Mouse (Mus musculus) embryonic facial prominence, embryonic 14.5 days (tissue): ENCODE data around the gene Kmt5b. TPM values are rescaled to one million over a fixed set of nuclear protein-coding genes. Genes with fewer than 3 reads are reported as not detected.

Experiments
- ATAC-seq: fragments of 200-750 bp; cut with Nextera tagmentation; 2 replicates; pipeline ENCODE4 v1.8.0; 2017; ENCODE audit warnings: low read depth, moderate number of reproducible peaks, moderate TSS enrichment
- DNase-seq: peaks from one replicate; pipeline ENCODE4 v3.0.0-alpha.2; 2015; ENCODE audit warnings: low spot score
- H3K27ac ChIP-seq: fragments of 300-500 bp; sonication (generic); replicated peaks from 2 replicates; pipeline ENCODE4 v1.5.1; 2014; ENCODE audit warnings: low read depth, mild to moderate bottlenecking, low read length, moderate library complexity
- H3K27me3 ChIP-seq: fragments of 300-500 bp; sonication (generic); replicated peaks from 2 replicates; pipeline ENCODE4 v1.6.1; 2014; ENCODE audit warnings: low read length; ENCODE audit not compliant: control insufficient read depth, insufficient read depth
- H3K36me3 ChIP-seq: fragments of 300-500 bp; sonication (generic); 2 replicates; pipeline ENCODE4 v1.6.1; 2014; ENCODE audit warnings: low read length, mixed read lengths; ENCODE audit not compliant: control insufficient read depth, insufficient read depth
- H3K4me1 ChIP-seq: fragments of 300-500 bp; sonication (generic); 2 replicates; pipeline ENCODE4 v1.6.1; 2014; ENCODE audit warnings: antibody characterized with exemption, low read length; ENCODE audit not compliant: control insufficient read depth, insufficient read depth
- H3K4me2 ChIP-seq: fragments of 300-500 bp; sonication (generic); 2 replicates; pipeline ENCODE4 v1.6.1; 2014; ENCODE audit warnings: low read depth, mild to moderate bottlenecking, low read length, moderate library complexity, mixed read lengths
- H3K4me3 ChIP-seq: fragments of 300-500 bp; sonication (generic); 2 replicates; pipeline ENCODE4 v1.5.1; 2014; ENCODE audit warnings: low read depth, mild to moderate bottlenecking, low read length
- H3K9ac ChIP-seq: fragments of 300-500 bp; sonication (generic); 2 replicates; pipeline ENCODE4 v1.6.1; 2014; ENCODE audit warnings: low read depth, mild to moderate bottlenecking, low read length, moderate library complexity, mixed read lengths
- H3K9me3 ChIP-seq: fragments of 300-500 bp; sonication (generic); 2 replicates; pipeline ENCODE4 v1.6.1; 2016; ENCODE audit warnings: low read length; ENCODE audit not compliant: control insufficient read depth
- WGBS: fragments of 180-500 bp; shearing (Covaris S2); extraction: QIAGEN DNeasy Blood & Tissue Kit; methylation state at CpG from one replicate; pipeline ENCODE4 v1.1.7; 2014; 5-methylcytosine and 5-hydroxymethylcytosine counted together
- polyA plus RNA-seq: library from polyadenylated mRNA; unstranded; fragments of >200 nt; fragmentation: Nextera tagmentation; extraction: Ambion mirVana; gene quantifications from 2 replicates; pipeline ENCODE4 v1.2.1, GENCODE M21; 2014

The Kmt5b gene
- polyA plus RNA-seq, 1 experiment from 2014 or later = 25.6 TPM

DNA sequence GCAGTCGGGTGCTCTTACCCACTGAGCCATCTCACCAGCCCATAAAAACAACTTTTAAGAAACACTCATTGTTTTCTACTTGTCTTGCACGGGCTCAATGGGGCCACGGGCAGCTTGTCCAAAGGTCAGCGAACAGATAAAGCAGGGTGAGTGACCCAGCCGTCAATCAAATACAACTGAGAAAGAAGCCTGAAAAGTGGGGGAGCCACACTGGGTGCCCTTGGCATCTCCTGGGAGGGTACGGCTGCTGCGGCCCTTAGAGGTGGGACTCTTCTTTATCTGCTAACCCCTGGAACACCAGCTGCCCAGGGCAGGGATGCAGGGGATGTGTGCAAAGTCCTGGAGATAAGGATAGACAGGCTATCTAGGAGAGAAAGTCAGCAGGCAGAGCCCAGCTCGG, 64.5 kb downstream of the Kmt5b start:
- no peaks in the 10 kb centered on the region for H3K27me3 ChIP-seq
- H3K4me1 ChIP-seq = no peaks in the 10 kb centered on the region
- no peaks in the 10 kb centered on the region for H3K36me3 ChIP-seq
- H3K4me3 ChIP-seq = no peak overlapping the region
- no peak overlapping the region for H3K4me2 ChIP-seq
- ATAC-seq (no peak), DNase-seq (no peak)
- no peak overlapping the region for H3K9ac ChIP-seq
- H3K27ac ChIP-seq = no peak overlapping the region
- H3K9me3 ChIP-seq = no peaks in the 10 kb centered on the region
- WGBS = 80% methylated on average over 8 of the region's 8 CpGs

GRCm38 (mm10) chr19:3832851-3833353, 65.7 kb downstream of the Kmt5b start:
- DNase-seq (no peak), ATAC-seq (no peak)
- H3K4me3 ChIP-seq = no peak overlapping the region
- H3K4me1 ChIP-seq = no peaks in the 10 kb centered on the region
- no peaks in the 10 kb centered on the region for H3K9me3 ChIP-seq
- no peak overlapping the region for H3K27ac ChIP-seq
- 53% methylated on average over 4 of the region's 4 CpGs for WGBS
- no peak overlapping the region for H3K4me2 ChIP-seq
- no peaks in the 10 kb centered on the region for H3K36me3 ChIP-seq
- H3K9ac ChIP-seq = no peak overlapping the region
- H3K27me3 ChIP-seq = no peaks in the 10 kb centered on the region

DNA sequence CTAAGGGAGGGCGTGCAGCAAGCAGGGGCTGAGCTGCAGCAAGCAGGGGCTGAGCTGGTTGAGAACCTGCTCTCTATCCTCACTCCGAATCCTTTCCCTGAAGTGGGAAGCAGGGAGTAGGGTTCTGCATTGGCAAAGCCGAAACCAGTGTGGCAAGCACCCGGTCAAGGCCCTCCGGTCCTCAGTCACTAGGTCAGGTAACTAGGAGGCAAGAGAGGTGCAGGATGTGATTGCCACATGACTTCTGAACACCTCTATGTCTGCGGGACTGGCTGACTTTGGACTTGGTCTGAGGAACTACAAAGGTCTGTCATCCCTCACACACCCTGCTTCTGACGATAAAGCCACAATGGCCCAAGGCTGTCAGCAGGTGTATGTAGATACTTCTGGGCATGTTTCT, 67.1 kb downstream of the Kmt5b start:
- no peak overlapping the region for H3K9ac ChIP-seq
- no peak overlapping the region for H3K4me3 ChIP-seq
- 89% methylated on average over 7 of the region's 7 CpGs for WGBS
- H3K4me1 ChIP-seq = no peaks in the 10 kb centered on the region
- H3K27ac ChIP-seq = no peak overlapping the region
- ATAC-seq (no peak), DNase-seq (no peak)
- no peaks in the 10 kb centered on the region for H3K9me3 ChIP-seq
- no peak overlapping the region for H3K4me2 ChIP-seq
- H3K27me3 ChIP-seq = no peaks in the 10 kb centered on the region
- no peaks in the 10 kb centered on the region for H3K36me3 ChIP-seq

DNA sequence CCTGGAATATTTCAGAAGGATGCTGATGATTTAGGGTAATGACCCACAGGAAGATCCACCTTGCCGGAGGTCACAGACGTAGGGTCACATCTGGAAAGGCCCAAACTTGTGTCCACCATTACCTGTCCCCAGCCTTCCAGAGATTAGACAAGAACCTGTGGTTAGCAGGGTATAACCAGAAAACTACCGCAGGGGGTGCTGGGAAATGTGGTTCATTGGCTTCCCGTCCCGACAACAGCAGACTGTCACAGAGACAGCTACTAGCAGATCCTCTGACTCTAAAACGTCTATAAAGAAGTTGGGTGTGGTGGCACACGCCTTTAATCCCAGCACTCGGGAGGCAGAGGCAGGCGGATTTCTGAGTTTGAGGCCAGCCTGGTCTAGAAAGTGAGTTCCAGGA, 69.6 kb downstream of the Kmt5b start:
- ATAC-seq (no peak), DNase-seq (no peak)
- WGBS = 87% methylated on average over 9 of the region's 9 CpGs
- H3K4me3 ChIP-seq = no peak overlapping the region
- no peaks in the 10 kb centered on the region for H3K36me3 ChIP-seq
- H3K27me3 ChIP-seq = no peaks in the 10 kb centered on the region
- H3K4me1 ChIP-seq = no peaks in the 10 kb centered on the region
- no peak overlapping the region for H3K4me2 ChIP-seq
- no peak overlapping the region for H3K27ac ChIP-seq
- no peaks in the 10 kb centered on the region for H3K9me3 ChIP-seq
- no peak overlapping the region for H3K9ac ChIP-seq

DNA sequence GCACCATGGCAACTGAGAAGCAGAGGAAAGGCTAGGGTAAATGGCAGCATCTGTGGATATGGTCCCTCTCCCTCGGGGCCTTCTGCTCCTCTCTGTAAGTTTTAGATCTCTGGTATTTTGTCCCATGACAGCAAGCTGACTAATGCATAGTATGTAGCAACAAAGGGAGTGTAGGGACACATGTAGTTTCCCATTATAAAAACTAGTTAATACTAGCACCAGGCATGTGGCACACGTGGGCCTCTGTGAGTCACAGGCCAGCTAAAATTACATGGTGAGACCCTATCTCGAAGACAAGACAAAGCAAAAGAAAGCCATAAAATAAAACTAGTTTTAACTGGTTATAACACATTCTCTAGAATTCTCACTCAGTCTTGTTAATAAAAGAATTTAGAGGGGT, 71.7 kb downstream of the Kmt5b start:
- Histone ChIP-seq H3K9ac (no peak overlapping the region), H3K27me3 (no peaks in the 10 kb centered on the region), H3K36me3 (no peaks in the 10 kb centered on the region), H3K9me3 (no peaks in the 10 kb centered on the region), H3K4me1 (no peaks in the 10 kb centered on the region), H3K4me3 (no peak overlapping the region), H3K27ac (no peak overlapping the region), H3K4me2 (no peak overlapping the region)
- 70% methylated on average over 3 of the region's 3 CpGs for WGBS
- DNase-seq (no peak), ATAC-seq (no peak)

DNA sequence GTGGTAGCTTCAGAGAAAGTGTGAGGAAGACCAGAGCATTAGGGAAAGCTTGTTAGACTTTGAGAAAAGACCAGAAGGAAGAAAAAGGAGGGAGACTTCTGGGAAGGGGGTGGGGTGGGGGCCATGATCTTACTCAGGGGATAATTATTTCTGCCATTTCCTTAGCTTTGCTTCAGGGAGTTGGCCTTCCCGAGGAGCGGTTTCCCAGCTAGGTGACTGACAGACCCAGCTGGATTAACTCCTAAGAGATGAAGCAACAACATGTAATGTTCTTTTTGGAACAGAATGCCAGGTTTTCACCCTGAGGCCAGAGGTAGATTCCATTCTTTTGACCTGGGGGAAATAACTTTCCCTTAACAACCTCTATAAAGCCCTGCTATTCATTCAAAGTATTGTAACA, 72.5 kb downstream of the Kmt5b start:
- H3K4me3 ChIP-seq = no peak overlapping the region
- H3K27ac ChIP-seq = no peak overlapping the region
- DNase-seq = no peak
- no peaks in the 10 kb centered on the region for H3K27me3 ChIP-seq
- WGBS = 18% methylated on average over 2 of the region's 2 CpGs
- no peak for ATAC-seq
- no peaks in the 10 kb centered on the region for H3K9me3 ChIP-seq
- H3K4me1 ChIP-seq = no peaks in the 10 kb centered on the region
- H3K9ac ChIP-seq = no peak overlapping the region
- H3K4me2 ChIP-seq = no peak overlapping the region
- no peaks in the 10 kb centered on the region for H3K36me3 ChIP-seq

DNA sequence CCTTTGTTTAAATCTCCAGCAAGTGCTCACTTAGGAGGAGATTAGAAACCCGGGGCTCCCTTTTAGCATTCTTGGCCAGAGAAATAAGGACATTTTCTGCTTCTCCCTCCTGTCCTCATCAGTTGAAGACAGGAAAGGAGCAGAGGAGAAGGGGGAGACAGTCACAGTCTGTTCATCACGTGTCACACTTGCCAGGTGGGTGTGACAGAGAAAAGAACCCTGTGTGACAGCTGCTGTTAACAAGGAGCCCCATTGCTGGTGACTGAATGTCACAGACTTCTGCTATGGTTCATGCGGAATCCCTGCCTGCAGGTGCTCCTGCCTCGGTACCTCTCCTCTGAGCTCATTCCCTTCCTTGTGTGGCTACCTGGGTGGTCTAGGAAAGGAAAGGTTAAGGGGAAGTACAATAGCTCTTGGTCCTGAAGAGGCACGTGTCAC, 73.0 kb downstream of the Kmt5b start:
- Histone ChIP-seq H3K27ac (no peak overlapping the region), H3K9ac (no peak overlapping the region), H3K4me3 (no peak overlapping the region), H3K4me2 (no peak overlapping the region), H3K9me3 (no peaks in the 10 kb centered on the region), H3K27me3 (no peaks in the 10 kb centered on the region), H3K36me3 (no peaks in the 10 kb centered on the region), H3K4me1 (no peaks in the 10 kb centered on the region)
- 34% methylated on average over 5 of the region's 5 CpGs for WGBS
- peak; percentile 38 for DNase-seq
- ATAC-seq = peak; percentile 18; the same call in 1 of the 2 replicates

DNA sequence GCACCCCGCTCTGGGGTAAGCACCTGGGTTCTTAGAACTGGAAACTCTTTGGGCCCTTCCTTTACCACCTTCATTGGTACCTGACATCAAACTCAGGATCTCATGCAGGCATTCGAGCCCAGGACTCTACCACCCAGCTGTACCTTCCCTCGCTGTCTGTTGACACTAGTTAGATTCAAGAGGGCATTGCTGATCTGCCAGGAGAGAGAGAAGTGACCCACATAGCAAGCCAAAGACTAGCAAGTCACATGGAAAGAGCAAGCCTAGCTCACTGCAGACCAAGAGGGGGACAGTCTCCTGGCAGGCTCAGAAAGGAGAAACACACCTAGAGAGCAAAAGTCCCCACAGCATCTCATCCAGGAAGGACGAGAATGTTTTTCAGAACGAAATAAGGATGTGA, 73.5 kb downstream of the Kmt5b start:
- H3K27ac ChIP-seq = no peak overlapping the region
- 77% methylated on average over 5 of the region's 5 CpGs for WGBS

DNA sequence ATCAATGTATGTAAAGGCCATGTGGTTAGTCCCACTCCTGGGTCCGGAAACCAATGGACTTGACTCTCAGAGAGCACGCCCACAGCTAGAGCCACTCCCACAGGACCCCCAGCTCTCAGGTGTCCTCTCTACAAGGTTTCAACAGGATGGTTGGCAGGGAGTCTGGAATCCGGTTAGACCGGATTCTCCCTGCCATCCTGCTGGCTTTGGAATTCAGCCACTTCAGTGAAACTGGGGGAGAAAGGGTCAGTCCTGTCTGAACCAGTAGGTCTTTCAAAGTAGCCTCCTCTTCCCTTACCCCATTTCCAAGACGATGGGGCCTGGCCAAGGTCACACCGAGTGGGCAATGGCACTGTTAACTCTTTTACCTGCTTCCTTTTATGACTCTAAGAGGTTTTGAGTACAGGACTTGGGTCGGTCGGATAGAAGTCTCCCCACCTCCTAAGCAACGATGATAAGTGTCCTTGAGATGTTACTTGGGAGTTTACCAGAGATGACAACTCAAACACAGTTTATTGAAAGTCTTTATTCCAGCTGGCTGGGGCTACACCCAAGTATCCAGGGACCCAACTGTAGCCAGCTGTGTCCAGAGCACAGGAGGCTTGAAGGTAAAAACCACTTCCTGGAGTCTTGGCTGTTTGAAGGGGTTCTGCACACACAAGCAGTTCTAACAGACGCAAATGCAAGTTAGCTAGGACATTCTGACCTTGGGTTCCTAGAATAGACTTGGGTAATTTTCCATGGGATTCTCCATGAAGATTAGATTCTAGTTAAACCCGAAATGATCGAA, 75.3 kb downstream of the Kmt5b start:
- no peaks in the 10 kb centered on the region for H3K4me1 ChIP-seq
- WGBS = 43% methylated on average over 12 of the region's 12 CpGs
- H3K9me3 ChIP-seq = no peaks in the 10 kb centered on the region
- DNase-seq = peak; percentile 87
- H3K27me3 ChIP-seq = no peaks in the 10 kb centered on the region
- peak; percentile 89 for ATAC-seq
- H3K4me2 ChIP-seq = no peak overlapping the region
- H3K9ac ChIP-seq = no peak overlapping the region
- no peaks in the 10 kb centered on the region for H3K36me3 ChIP-seq
- no peak overlapping the region for H3K4me3 ChIP-seq
- H3K27ac ChIP-seq = no peak overlapping the region

More for the DNA sequence above, 73.5 kb downstream of the Kmt5b start:
- DNase-seq (no peak), ATAC-seq (no peak)
- Histone ChIP-seq H3K4me2 (no peak overlapping the region), H3K4me1 (no peaks in the 10 kb centered on the region), H3K4me3 (no peak overlapping the region), H3K9ac (no peak overlapping the region), H3K36me3 (no peaks in the 10 kb centered on the region), H3K9me3 (no peaks in the 10 kb centered on the region), H3K27me3 (no peaks in the 10 kb centered on the region)
